Mouse (Mus musculus) MEL (cell line): Measurements from ENCODE around the gene Epha2.

Experiments used
- POLR2A ChIP-seq, 2 experiments: IDR thresholded peaks; 2 replicates each; pipeline ENCODE4 v1.6.1; 2011 to 2012; ENCODE audit warnings: low read length in 2 of 2, mild to moderate bottlenecking in 2 of 2, control low read depth in 1 of 2, improper control_type of control experiment in 1 of 2, low read depth in 1 of 2, moderate library complexity in 1 of 2; ENCODE audit not compliant: control insufficient read depth in 1 of 2, insufficient read depth in 1 of 2, poor library complexity in 1 of 2
- USF1 ChIP-seq: IDR thresholded peaks from 2 replicates; pipeline ENCODE4 v1.6.1; 2014; ENCODE audit warnings: low read depth, mild to moderate bottlenecking, inconsistent platforms, low read length, improper control_type of control experiment, moderate library complexity
- ZC3H11A ChIP-seq: IDR thresholded peaks from 2 replicates; pipeline ENCODE4 v1.6.1; 2012; ENCODE audit warnings: low read depth, mild to moderate bottlenecking, inconsistent platforms, low read length, improper control_type of control experiment

DNA sequence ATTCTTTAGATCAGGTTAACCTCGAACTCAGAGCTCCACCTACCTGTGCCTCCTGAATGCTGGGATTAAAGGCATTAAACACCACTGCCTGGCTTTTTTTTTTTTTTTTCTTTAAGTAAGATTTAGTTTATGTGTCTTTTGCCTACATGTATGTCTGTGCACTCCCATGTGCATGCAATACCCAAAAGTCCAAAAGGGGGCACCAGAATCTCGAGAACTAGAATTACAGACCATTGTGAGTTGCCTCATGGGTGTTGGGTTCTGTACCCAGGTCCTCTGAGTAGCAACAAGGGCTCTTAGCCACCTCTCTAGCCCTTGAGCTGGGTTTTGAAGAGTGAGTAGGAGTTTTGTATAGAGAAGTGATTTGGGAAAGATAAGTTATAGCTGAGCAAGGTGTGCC lies 48.4 kb upstream of the Epha2 start:
- TF ChIP-seq ZC3H11A, result no peak
- TF ChIP-seq USF1, result no peak
- TF ChIP-seq POLR2A (IDR thresholded peaks at IDR 0.05; ENCODE audit: control insufficient read depth in 1 of 2, insufficient read depth in 1 of 2, low read depth in 1 of 2, low read length in 2 of 2, poor library complexity in 1 of 2), result no peak
